8 mouse cellular contexts compared by ENCODE assay signal in the genomic region with DNA sequence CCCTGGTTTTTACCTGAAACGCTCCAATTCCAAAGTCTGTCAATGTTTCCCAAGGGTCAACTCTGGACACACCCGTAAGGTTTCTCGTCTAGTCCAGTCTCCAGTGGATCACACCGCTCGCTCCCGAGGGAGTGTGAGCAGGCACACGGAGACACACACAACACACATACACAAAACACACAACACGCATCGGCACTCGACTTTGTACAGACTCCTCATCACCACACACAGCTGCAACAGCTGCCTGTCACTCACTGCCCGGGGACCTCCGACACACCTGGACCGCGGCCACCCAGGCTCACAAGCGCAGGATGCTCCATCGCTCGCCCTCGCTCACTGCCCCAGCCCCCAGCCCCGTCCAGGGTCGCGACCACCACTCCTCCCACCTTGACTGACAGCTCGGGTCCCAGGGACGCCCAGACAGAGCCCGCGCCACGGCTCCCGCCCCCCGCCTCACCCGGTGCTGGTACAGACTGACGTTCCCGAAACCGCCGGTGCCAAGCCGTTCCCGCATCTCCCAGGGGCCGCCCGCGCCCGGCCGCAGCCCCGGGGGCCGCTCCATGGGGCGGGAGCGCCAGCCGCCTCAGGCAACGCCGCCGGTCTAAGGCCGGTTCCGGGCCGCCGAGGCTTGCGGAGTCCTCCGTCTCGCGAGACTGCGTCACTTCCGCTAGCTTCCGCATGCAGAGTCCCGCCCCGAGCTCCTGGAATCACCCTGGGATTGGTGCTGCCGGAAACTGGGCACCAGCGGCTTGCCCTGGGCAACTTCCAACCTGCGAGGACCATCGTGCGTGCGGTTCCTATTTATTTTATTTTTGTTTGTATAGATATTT. TPM values are rescaled to one million over a fixed set of nuclear protein-coding genes. Genes with fewer than 3 reads are reported as not detected.
A peak's percentile ranks its signal among the peaks of the same experiment; 100 is the strongest.
DNase-seq lines count a peak whose midpoint lies in the region; ATAC-seq and TF ChIP-seq lines count a peak whose summit lies in the region.

A gene (minus strand): TSS at position 650 of the 830 bp plus-strand sequence.

- in situ Hi-C loops in CH12.LX (cut with MboI; ENCODE audit: low pct_ligation_motif_present, low pct_unique_long_range_greater_than_20kb, low sequenced_read_pairs): no loop called here

- peak within 1 kb of the TSS; percentile 97 for H3K9ac ChIP-seq in CH12.LX (ENCODE audit: insufficient read depth, low read depth)
- H3K9ac ChIP-seq in forebrain, embryonic 11.5 days (ENCODE audit: low read length): peak within 1 kb of the TSS; percentile 90
- peak within 1 kb of the TSS; percentile 99 for H3K9ac ChIP-seq in heart, embryonic 16.5 days (ENCODE audit: low read length)
- peak within 1 kb of the TSS; percentile 96 for H3K9ac ChIP-seq in liver, embryonic 15.5 days
- H3K9ac ChIP-seq in neural tube, embryonic 12.5 days: peak within 1 kb of the TSS; percentile 97

- WGBS in forebrain, embryonic 11.5 days: 1% methylated on average over 65 of the region's 67 CpGs
- under 1% methylated on average over 67 of the region's 67 CpGs for WGBS in heart, embryonic 16.5 days
- WGBS in liver, embryonic 15.5 days (ENCODE audit: insufficient replicate concordance): under 1% methylated on average over 67 of the region's 67 CpGs
- WGBS in neural tube, embryonic 12.5 days: 1% methylated on average over 67 of the region's 67 CpGs

- H3K27me3 ChIP-seq in CH12.LX (replicated peaks): no peaks in the 10 kb centered on the region
- no peaks in the 10 kb centered on the region for H3K27me3 ChIP-seq in forebrain, embryonic 11.5 days (ENCODE audit: control insufficient read depth, insufficient read depth, low read length)
- no peaks in the 10 kb centered on the region for H3K27me3 ChIP-seq in heart, embryonic 16.5 days (ENCODE audit: control insufficient read depth, insufficient read depth, low read length)
- no peaks in the 10 kb centered on the region for H3K27me3 ChIP-seq in liver, embryonic 15.5 days
- H3K27me3 ChIP-seq in neural tube, embryonic 12.5 days (replicated peaks): no peaks in the 10 kb centered on the region

- peak within 1 kb of the TSS; percentile 95 to 100 (median 97) for H3K4me3 ChIP-seq in CH12.LX (replicated peaks in 1 of 3; ENCODE audit: low read depth in 2 of 3, low read length in 2 of 3, poor library complexity in 1 of 3)
- H3K4me3 ChIP-seq in forebrain, embryonic 11.5 days (ENCODE audit: low read depth, low read length): peak within 1 kb of the TSS; percentile 96
- peak within 1 kb of the TSS; percentile 99 for H3K4me3 ChIP-seq in heart, embryonic 16.5 days (ENCODE audit: low read length)
- H3K4me3 ChIP-seq in liver, embryonic 15.5 days (replicated peaks): peak within 1 kb of the TSS; percentile 93
- H3K4me3 ChIP-seq in neural tube, embryonic 12.5 days: peak within 1 kb of the TSS; percentile 96

- H3K27ac ChIP-seq in CH12.LX (ENCODE audit: insufficient read depth, low read depth): no peak within 1 kb of the TSS
- H3K27ac ChIP-seq in forebrain, embryonic 11.5 days (ENCODE audit: low read depth, low read length): no peak within 1 kb of the TSS
- peak within 1 kb of the TSS; percentile 72 for H3K27ac ChIP-seq in heart, embryonic 16.5 days (ENCODE audit: low read length)
- H3K27ac ChIP-seq in liver, embryonic 15.5 days (replicated peaks): peak within 1 kb of the TSS; percentile 81
- H3K27ac ChIP-seq in neural tube, embryonic 12.5 days: 0 out of 2 replicates have a peak within 1 kb of the TSS, but pooled peaks have one; percentile 37

- TF ChIP-seq RAD21 in CH12.LX (IDR thresholded peaks at IDR 0.05; ENCODE audit: low read depth, low read length): no peak

- H3K4me2 ChIP-seq in CH12.LX (ENCODE audit: insufficient read depth, low read depth, poor library complexity, severe bottlenecking): peak within 1 kb of the TSS; percentile 83
- peak within 1 kb of the TSS; percentile 88 for H3K4me2 ChIP-seq in forebrain, embryonic 11.5 days (ENCODE audit: low read depth, low read length, severe bottlenecking)
- H3K4me2 ChIP-seq in heart, embryonic 16.5 days (ENCODE audit: low read depth, low read length): peak within 1 kb of the TSS; percentile 95
- H3K4me2 ChIP-seq in liver, embryonic 15.5 days: peak within 1 kb of the TSS; percentile 91
- peak within 1 kb of the TSS; percentile 78 for H3K4me2 ChIP-seq in neural tube, embryonic 12.5 days (replicated peaks)

- H3K79me2 ChIP-seq in CH12.LX (replicated peaks; ENCODE audit: control insufficient read depth, extremely low read depth, insufficient read depth, poor library complexity, severe bottlenecking): peaks cover 33% of the 10 kb centered on the region

- TF ChIP-seq EP300 in CH12.LX (IDR thresholded peaks at IDR 0.05; ENCODE audit: low read length): no peak

- TF ChIP-seq CTCF in CH12.LX (conservative IDR thresholded peaks at IDR 0.05 in 1 of 2, IDR thresholded peaks at IDR 0.05 in 1 of 2; ENCODE audit: low read depth in 2 of 2, low read length in 2 of 2): no peak

- DNase-seq in CH12.LX (ENCODE audit: extremely low read depth): peak; percentile 95
- peak; percentile 95 for DNase-seq in c-Kit-positive CD71-positive TER-119-negative erythroid progenitor cells, embryonic 14.5 days (ENCODE audit: low read depth)
- peak; percentile 98 for DNase-seq in forebrain, embryonic 11.5 days (ENCODE audit: low spot score)
- peak; percentile 98 to 99 for DNase-seq in kidney, postnatal 36 days
- DNase-seq in telencephalon, adult 2 months (ENCODE audit: low read depth, low spot score): peak; percentile 90

- TF ChIP-seq POLR2A in CH12.LX (IDR thresholded peaks at IDR 0.05; ENCODE audit: low read depth, low read length): peak; percentile 96

- peaks cover 6 to 35% of the 10 kb centered on the region in 2 experiments for H3K4me1 ChIP-seq in CH12.LX (ENCODE audit: control insufficient read depth in 1 of 2, insufficient read depth in 2 of 2)
- H3K4me1 ChIP-seq in forebrain, embryonic 11.5 days (replicated peaks; ENCODE audit: control insufficient read depth, insufficient read depth, low read length): peaks cover 6% of the 10 kb centered on the region
- peaks cover 11% of the 10 kb centered on the region for H3K4me1 ChIP-seq in heart, embryonic 16.5 days (ENCODE audit: control insufficient read depth, insufficient read depth, low read length)
- peaks cover 35% of the 10 kb centered on the region for H3K4me1 ChIP-seq in liver, embryonic 15.5 days (replicated peaks)
- peaks cover 17% of the 10 kb centered on the region for H3K4me1 ChIP-seq in neural tube, embryonic 12.5 days

- dilution Hi-C loops in CH12.LX (cut with MboI; ENCODE audit: extremely low pct_ligation_motif_present, extremely low pct_unique_long_range_greater_than_20kb, low sequenced_read_pairs): no loop called here

- ATAC-seq in forebrain, embryonic 11.5 days (replicated peaks; ENCODE audit: low FRiP score): peak; percentile 98
- ATAC-seq in heart, embryonic 16.5 days (replicated peaks; ENCODE audit: extremely low read depth, insufficient read depth, low FRiP score): peak; percentile 98
- ATAC-seq in liver, embryonic 15.5 days (ENCODE audit: insufficient read depth): peak; percentile 97
- ATAC-seq in neural tube, embryonic 12.5 days (ENCODE audit: low FRiP score, low read depth): peak; percentile 98

- no peaks in the 10 kb centered on the region for H3K9me3 ChIP-seq in CH12.LX (replicated peaks; ENCODE audit: low read length)
- no peaks in the 10 kb centered on the region for H3K9me3 ChIP-seq in forebrain, embryonic 11.5 days (ENCODE audit: control insufficient read depth, low read length)
- H3K9me3 ChIP-seq in heart, embryonic 16.5 days (replicated peaks; ENCODE audit: control insufficient read depth, low read length): no peaks in the 10 kb centered on the region
- H3K9me3 ChIP-seq in liver, embryonic 15.5 days (replicated peaks): no peaks in the 10 kb centered on the region
- H3K9me3 ChIP-seq in neural tube, embryonic 12.5 days: no peaks in the 10 kb centered on the region

- H3K36me3 ChIP-seq in CH12.LX (replicated peaks in 1 of 2; ENCODE audit: control insufficient read depth in 1 of 2, insufficient read depth in 1 of 2, low read length in 1 of 2): peaks cover 8 to 44% of the 10 kb centered on the region in 2 experiments
- no peaks in the 10 kb centered on the region; the same call in 1 of the 2 replicates for H3K36me3 ChIP-seq in forebrain, embryonic 11.5 days (ENCODE audit: control insufficient read depth, insufficient read depth, low read length)
- H3K36me3 ChIP-seq in heart, embryonic 16.5 days (ENCODE audit: control insufficient read depth, insufficient read depth): peaks cover 12% of the 10 kb centered on the region
- H3K36me3 ChIP-seq in liver, embryonic 15.5 days (replicated peaks): peaks cover 32% of the 10 kb centered on the region
- H3K36me3 ChIP-seq in neural tube, embryonic 12.5 days: peaks cover 23% of the 10 kb centered on the region

TF ChIP-seq in CH12.LX, 34 proteins besides CTCF, POLR2A, EP300 and RAD21 (continues in another document):
- TF ChIP-seq POLR2AphosphoS2 (IDR thresholded peaks at IDR 0.05; ENCODE audit: low read depth, low read length) (peak; percentile 89), CHD1 (IDR thresholded peaks at IDR 0.05; ENCODE audit: low read depth, low read length) (0 out of 2 replicates have a peak, but pooled peaks have one; percentile 5), MXI1 (IDR thresholded peaks at IDR 0.05; ENCODE audit: low read depth, low read length) (peak; percentile 87; the same call in 1 of the 2 replicates), TCF12 (IDR thresholded peaks at IDR 0.05; ENCODE audit: low read depth, low read length) (peak; percentile 89), MYC (IDR thresholded peaks at IDR 0.05; ENCODE audit: low read depth, low read length) (no peak), SIN3A (IDR thresholded peaks at IDR 0.05; ENCODE audit: low read length) (peak; percentile 91), NELFE (IDR thresholded peaks at IDR 0.05; ENCODE audit: low read depth, low read length) (peak; percentile 91), ETS1 (conservative IDR thresholded peaks at IDR 0.05; ENCODE audit: low read depth, low read length) (no peak), KAT2A (IDR thresholded peaks at IDR 0.05; ENCODE audit: insufficient replicate concordance, low read length) (peak; percentile 70; the same call in 1 of the 2 replicates), TBP (conservative IDR thresholded peaks at IDR 0.05; ENCODE audit: low read depth, low read length) (peak; percentile 66), SMC3 (IDR thresholded peaks at IDR 0.05; ENCODE audit: low read depth, low read length) (no peak), ZNF384 (IDR thresholded peaks at IDR 0.05; ENCODE audit: low read depth, low read length) (no peak), MAFK (IDR thresholded peaks at IDR 0.05; ENCODE audit: insufficient replicate concordance, low read length) (no peak)

RNA-seq across cellular contexts. Expression of the gene that starts here (rescaled TPM):
- total RNA-seq in CH12.LX (2012; rRNA removed) (36.4 and 36.9 TPM in 2 replicates), CH12.LX (2014; rRNA removed) (82.4 and 102 TPM in 2 replicates)
- polyA plus RNA-seq in CH12.LX (2012; ENCODE audit: insufficient read length, low read depth): 40.6 and 42.7 TPM in 2 replicates
- 59.6 and 62.9 TPM in 2 replicates for polyA plus RNA-seq in forebrain, embryonic 11.5 days (2014; fragmentation: Nextera tagmentation; extraction: Ambion mirVana)
- polyA plus RNA-seq in heart, embryonic 16.5 days (2015; fragmentation: Nextera tagmentation; extraction: Ambion mirVana): 28.0 and 31.5 TPM in 2 replicates
- polyA plus RNA-seq in liver, embryonic 15.5 days (2015; fragmentation: Nextera tagmentation; extraction: Ambion mirVana): 19.4 and 20.2 TPM in 2 replicates
- 60.8 and 69.1 TPM in 2 replicates for polyA plus RNA-seq in neural tube, embryonic 12.5 days (2016; fragmentation: Nextera tagmentation; extraction: Ambion mirVana)

Comparison
In these comparisons a context has a peak if more than half of its experiments do, and no peak if none do; other contexts are left out.
1. H3K27ac ChIP-seq: peak in heart, embryonic 16.5 days (single experiment), liver, embryonic 15.5 days (single experiment) and neural tube, embryonic 12.5 days (single experiment); none in CH12.LX (single experiment) and forebrain, embryonic 11.5 days (single experiment).
2. Peak in every context shown above with its lines, with median percentiles within 50 percentile points of each other: DNase-seq, H3K4me2 ChIP-seq, H3K4me3 ChIP-seq, H3K9ac ChIP-seq and ATAC-seq.